Mouse (Mus musculus) layer of hippocampus, adult 2 months (tissue): ENCODE results near the gene B3galt1. TPM values are rescaled to one million over a fixed set of nuclear protein-coding genes. Genes with fewer than 3 reads are reported as not detected.

Source experiments
- DNase-seq, 2 experiments: peaks; one replicate each; pipeline ENCODE4 v3.0.0; 2022; ENCODE audit warnings: low spot score in 2 of 2
- H3K27ac ChIP-seq: fragments of 200-600 bp; 2 replicates; pipeline ENCODE4 v1.8.1; 2022
- H3K4me3 ChIP-seq: fragments of 200-600 bp; 2 replicates; pipeline ENCODE4 v1.8.1; 2022; ENCODE audit warnings: mild to moderate bottlenecking
- CTCF ChIP-seq: fragments of 200-600 bp; conservative IDR thresholded peaks from 2 replicates; pipeline ENCODE4 v1.8.1; 2022; ENCODE audit warnings: antibody characterized with exemption, mild to moderate bottlenecking, moderate library complexity
- total RNA-seq, 2 experiments: library from RNA; stranded (reverse); gene quantifications; 2 replicates each; pipeline ENCODE4 v1.2.3; 2021

B3galt1 gene
- total RNA-seq, 2 experiments from 2014 or later: 79.7 to 80.5 TPM

GRCm38 (mm10) chr2:67799981-67800380 is 234.3 kb downstream of the B3galt1 start:
- no peak for TF ChIP-seq CTCF
- no peak overlapping the region for H3K4me3 ChIP-seq

DNA sequence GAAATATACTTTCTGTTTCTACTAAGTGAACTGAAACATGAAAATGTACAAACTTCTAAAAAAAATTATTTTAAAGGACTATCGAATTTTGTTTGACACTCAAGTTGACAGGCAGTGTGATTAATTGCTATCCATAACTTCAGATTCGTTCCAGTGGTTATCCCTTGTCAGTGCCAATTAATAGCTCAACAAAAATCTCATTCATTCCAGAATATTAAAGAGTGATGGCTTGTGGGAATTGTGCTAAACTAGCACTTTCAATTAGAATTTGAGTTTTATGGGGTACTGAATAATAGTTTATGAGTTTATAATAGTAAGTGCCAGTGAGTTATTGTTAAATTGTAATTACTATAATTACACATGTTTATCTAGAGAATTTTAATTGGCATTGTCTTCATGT is 250.5 kb downstream of the B3galt1 start:
- no peak for TF ChIP-seq CTCF
- no peak for DNase-seq
- Histone ChIP-seq H3K27ac (no peak overlapping the region), H3K4me3 (no peak overlapping the region)

More at GRCm38 (mm10) chr2:67799981-67800380, 234.3 kb downstream of the B3galt1 start:
- DNase-seq: no peak
- no peak overlapping the region for H3K27ac ChIP-seq

GRCm38 (mm10) chr2:67818014-67818413 is 252.3 kb downstream of the B3galt1 start:
- TF ChIP-seq CTCF: no peak
- no peak overlapping the region for H3K27ac ChIP-seq

GRCm38 (mm10) chr2:67822360-67822759 is 256.7 kb downstream of the B3galt1 start:
- H3K27ac ChIP-seq: peak overlapping the region; percentile 65
- TF ChIP-seq CTCF: no peak
- H3K4me3 ChIP-seq: no peak overlapping the region
- no peak for DNase-seq

More at GRCm38 (mm10) chr2:67818014-67818413, 252.3 kb downstream of the B3galt1 start:
- DNase-seq: no peak
- no peak overlapping the region for H3K4me3 ChIP-seq

GRCm38 (mm10) chr2:67827697-67828096 is 262.0 kb downstream of the B3galt1 start:
- TF ChIP-seq CTCF: no peak
- H3K4me3 ChIP-seq: no peak overlapping the region
- no peak for DNase-seq
- H3K27ac ChIP-seq: no peak overlapping the region

DNA sequence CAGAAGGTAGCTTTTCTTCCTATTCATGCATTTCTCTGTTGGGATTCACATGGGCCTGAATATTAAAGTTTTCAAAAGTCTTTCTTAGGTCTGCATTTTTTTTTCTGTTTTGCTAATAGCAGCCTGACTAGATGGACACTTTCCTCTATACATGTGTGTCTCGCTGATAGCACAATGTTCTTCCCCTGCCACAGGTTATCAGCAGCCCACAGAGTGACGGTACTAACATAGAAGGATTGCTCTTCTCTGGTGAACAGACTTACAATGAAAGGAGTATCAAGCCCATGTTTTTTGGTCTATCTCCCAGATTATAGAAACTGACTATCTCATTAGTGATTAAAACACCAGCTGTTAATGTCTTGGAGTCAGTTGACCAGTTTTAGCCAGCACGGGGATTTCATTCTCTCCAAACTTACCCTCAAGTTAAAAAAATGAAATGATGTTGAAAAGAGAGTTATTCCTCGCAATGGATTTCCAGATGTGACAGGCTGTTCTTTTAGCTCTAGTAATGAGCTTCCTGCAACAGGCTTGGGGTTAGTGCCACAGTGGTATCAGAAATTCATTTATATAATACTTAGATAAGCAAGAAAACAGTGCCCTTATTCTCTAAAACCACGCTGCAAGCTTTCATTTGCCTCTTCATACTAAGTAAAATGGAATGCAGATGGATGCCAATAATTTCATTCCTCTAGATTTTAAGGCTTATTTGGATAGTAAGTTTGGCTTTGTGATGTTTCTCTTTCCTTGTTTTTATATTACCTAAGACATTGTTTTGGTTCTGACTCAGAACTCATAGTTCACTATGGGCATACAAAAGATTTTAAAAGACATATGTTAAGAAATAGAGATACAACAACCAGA is 263.6 kb downstream of the B3galt1 start:
- Histone ChIP-seq H3K4me3 (no peak overlapping the region), H3K27ac (no peak overlapping the region)
- no peak for DNase-seq
- no peak for TF ChIP-seq CTCF

DNA sequence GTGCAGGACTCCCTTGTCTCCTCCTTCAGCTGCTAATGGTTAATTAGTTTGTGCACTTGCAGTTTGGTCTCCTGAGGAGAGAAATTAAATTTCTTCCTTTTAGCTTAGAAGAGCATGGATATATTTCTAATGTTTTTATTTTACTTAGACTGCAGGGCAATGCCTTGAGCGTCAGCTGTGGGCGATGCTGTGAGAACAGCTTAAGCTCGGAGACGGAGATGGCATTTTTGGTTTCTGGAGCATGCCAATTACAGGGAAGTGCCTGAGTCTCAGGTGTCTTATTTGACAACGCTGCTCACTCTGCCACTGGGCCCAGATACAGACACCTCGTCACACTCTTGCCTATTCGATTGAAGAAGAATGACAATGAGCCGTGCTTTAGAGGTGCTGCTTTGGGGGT is 282.1 kb downstream of the B3galt1 start:
- DNase-seq: no peak
- H3K4me3 ChIP-seq: no peak overlapping the region

GRCm38 (mm10) chr2:67850725-67851124 is 285.1 kb downstream of the B3galt1 start:
- TF ChIP-seq CTCF: no peak
- no peak overlapping the region for H3K4me3 ChIP-seq
- H3K27ac ChIP-seq: no peak overlapping the region
- DNase-seq: no peak

More for the DNA sequence above, 282.1 kb downstream of the B3galt1 start:
- no peak for TF ChIP-seq CTCF
- peak overlapping the region; percentile 58 for H3K27ac ChIP-seq

- no peak for DNase-seq
- H3K4me3 ChIP-seq: no peak overlapping the region
- no peak overlapping the region for H3K27ac ChIP-seq
- TF ChIP-seq CTCF: no peak
These were observed 292.7 kb downstream of the B3galt1 start for GRCm38 (mm10) chr2:67858340-67858739.

- TF ChIP-seq CTCF: no peak
- no peak overlapping the region for H3K4me3 ChIP-seq
- no peak overlapping the region for H3K27ac ChIP-seq
- DNase-seq: no peak
These were observed 293.3 kb downstream of the B3galt1 start for GRCm38 (mm10) chr2:67859004-67859403.

GRCm38 (mm10) chr2:67873368-67873767 is 307.7 kb downstream of the B3galt1 start:
- H3K27ac ChIP-seq: no peak overlapping the region
- DNase-seq: no peak
- no peak overlapping the region for H3K4me3 ChIP-seq
- TF ChIP-seq CTCF: no peak

- no peak for DNase-seq
- no peak for TF ChIP-seq CTCF
- H3K4me3 ChIP-seq: no peak overlapping the region
- H3K27ac ChIP-seq: no peak overlapping the region
These were observed 314.2 kb downstream of the B3galt1 start for GRCm38 (mm10) chr2:67879836-67880235.

DNA sequence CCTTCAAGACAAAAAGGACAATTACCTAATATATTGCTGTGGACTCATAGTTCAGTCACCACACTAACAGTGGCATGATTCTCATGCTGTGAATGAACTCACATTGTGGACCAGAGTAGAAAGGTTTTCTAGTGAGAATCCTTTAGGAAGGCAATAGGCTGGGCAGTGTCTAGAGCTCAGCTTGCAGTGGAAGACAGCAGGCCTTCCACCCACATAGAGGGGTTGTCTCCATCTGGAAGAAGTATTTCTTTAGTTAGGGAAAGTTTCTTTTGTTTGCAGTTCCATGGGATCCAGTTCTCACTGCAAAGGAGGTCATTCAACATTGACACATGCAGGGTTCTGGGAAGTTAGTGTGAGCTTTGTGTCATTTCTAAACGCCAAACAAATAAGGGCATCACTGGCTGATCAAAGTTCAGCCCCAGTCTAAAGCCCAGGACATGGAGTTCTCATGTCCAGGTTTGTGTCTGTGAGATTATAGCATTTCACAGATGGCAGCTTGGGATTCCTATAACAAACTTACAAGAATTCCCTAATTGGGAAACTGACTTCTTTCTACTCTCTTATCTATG is 316.1 kb downstream of the B3galt1 start:
- Histone ChIP-seq H3K27ac (no peak overlapping the region), H3K4me3 (no peak overlapping the region)
- TF ChIP-seq CTCF: no peak
- no peak for DNase-seq
